Mouse (Mus musculus): ENCODE results near the gene Mllt6. TPM values are rescaled to one million over a fixed set of nuclear protein-coding genes. Genes with fewer than 3 reads are reported as not detected.

The Mllt6 gene
- polyA plus RNA-seq, 1 experiment from 2014 or later = 2.3 TPM

GRCm38 (mm10) chr11:97660734-97661647, 2.2 kb upstream of the Mllt6 start:
- peak overlapping the region; percentile 73 for H3K4me2 ChIP-seq

DNA sequence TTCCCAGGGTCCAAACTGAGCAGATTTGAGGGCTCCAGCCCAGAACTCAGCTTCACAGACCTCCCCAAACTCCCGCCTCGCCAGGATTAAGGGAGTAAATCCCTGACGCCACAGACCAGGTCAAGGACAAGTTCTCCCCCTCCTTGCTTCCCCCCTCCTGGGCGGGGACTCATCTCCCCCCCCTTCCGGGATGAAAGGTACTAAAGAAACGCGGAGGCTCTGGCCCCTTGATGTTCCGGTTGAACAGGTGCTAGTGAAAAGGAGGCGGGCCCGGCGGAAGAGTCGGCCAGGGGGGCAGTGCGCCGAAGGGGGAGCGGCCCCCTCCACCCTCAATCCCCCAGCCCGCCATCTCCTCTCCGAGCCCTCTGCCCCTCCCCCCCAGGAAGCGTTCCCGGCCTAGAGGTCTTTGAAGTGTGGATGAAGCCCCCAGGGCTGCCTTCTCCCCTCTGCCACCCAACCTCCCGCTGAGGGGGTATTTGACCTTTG, 1.5 kb upstream of the Mllt6 start:
- Histone ChIP-seq H3K4me3 (peak overlapping the region; percentile 82), H3K27me3 (no peaks in the 10 kb centered on the region), H3K9me3 (replicated peaks) (no peaks in the 10 kb centered on the region), H3K27ac (peak overlapping the region; percentile 89), H3K36me3 (peaks cover 14% of the 10 kb centered on the region), H3K4me1 (replicated peaks) (peaks cover 67% of the 10 kb centered on the region), H3K9ac (peak overlapping the region; percentile 86), H3K4me2 (peak overlapping the region; percentile 73)
- ATAC-seq (replicated peaks; ENCODE audit: insufficient number of reproducible peaks, insufficient read depth, low FRiP score, low read depth) = no peak
- 2% methylated on average over 18 of the region's 20 CpGs for WGBS

More at GRCm38 (mm10) chr11:97660734-97661647, 2.2 kb upstream of the Mllt6 start:
- Histone ChIP-seq H3K4me3 (peak overlapping the region; percentile 82), H3K9me3 (replicated peaks) (no peaks in the 10 kb centered on the region), H3K27ac (peak overlapping the region; percentile 89), H3K27me3 (no peaks in the 10 kb centered on the region), H3K36me3 (peaks cover 7% of the 10 kb centered on the region), H3K4me1 (replicated peaks) (peaks cover 68% of the 10 kb centered on the region), H3K9ac (peak overlapping the region; percentile 93)
- no peak for ATAC-seq (replicated peaks; ENCODE audit: insufficient number of reproducible peaks, insufficient read depth, low FRiP score, low read depth)
- 9% methylated on average over 27 of the region's 27 CpGs for WGBS

DNA sequence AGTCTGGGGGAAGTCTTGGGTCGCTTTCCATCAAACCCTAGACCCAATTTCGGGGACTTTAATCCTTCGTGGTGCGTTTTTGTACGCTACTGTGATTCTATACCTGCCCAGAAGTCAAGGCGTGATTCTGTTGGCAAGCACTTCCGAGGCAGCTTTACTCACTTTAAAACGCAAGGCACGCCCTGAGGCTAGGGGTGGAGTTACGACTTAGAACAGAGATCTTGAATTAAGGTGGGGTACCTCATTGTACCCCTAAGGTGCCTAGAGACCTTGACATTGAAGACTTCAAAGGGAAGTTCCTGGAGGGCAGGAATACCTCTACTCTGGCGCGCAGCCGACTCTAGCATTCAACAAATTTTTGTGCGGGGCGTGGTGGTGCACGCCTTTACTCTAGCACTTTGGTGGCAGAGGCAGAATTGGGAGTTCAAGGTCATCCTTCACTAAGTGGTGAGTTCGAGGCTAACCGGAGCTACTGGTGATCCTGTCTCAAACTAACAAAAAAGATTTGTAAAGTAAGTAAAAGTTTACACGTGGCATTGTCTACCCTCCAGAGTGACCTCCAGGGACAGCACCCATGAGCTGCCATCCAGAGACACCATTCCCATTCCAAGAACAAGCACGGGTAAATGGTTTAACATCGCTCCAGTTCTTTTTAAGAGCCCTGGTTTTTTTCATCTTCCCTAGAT, 864 bp upstream of the Mllt6 start:
- H3K27ac ChIP-seq = peak overlapping the region; percentile 89
- H3K4me1 ChIP-seq (replicated peaks) = peaks cover 60% of the 10 kb centered on the region
- 2% methylated on average over 21 of the region's 21 CpGs for whole genome bisulfite sequencing
- peak overlapping the region; percentile 73 for H3K4me2 ChIP-seq
- peaks cover 20% of the 10 kb centered on the region for H3K36me3 ChIP-seq
- peak overlapping the region; percentile 86 for H3K9ac ChIP-seq
- ATAC-seq (replicated peaks; ENCODE audit: insufficient number of reproducible peaks, insufficient read depth, low FRiP score, low read depth) = no peak
- H3K27me3 ChIP-seq = no peaks in the 10 kb centered on the region
- H3K4me3 ChIP-seq = peak overlapping the region; percentile 82
- H3K9me3 ChIP-seq (replicated peaks) = no peaks in the 10 kb centered on the region

GRCm38 (mm10) chr11:97663528-97664338, 519 bp downstream of the Mllt6 start:
- Histone ChIP-seq H3K4me3 (peak overlapping the region; percentile 82), H3K4me2 (peak overlapping the region; percentile 73), H3K9me3 (replicated peaks) (no peaks in the 10 kb centered on the region), H3K36me3 (peaks cover 31% of the 10 kb centered on the region), H3K27ac (peak overlapping the region; percentile 89), H3K4me1 (replicated peaks) (peaks cover 61% of the 10 kb centered on the region), H3K9ac (peak overlapping the region; percentile 86), H3K27me3 (no peaks in the 10 kb centered on the region)
- ATAC-seq (replicated peaks; ENCODE audit: insufficient number of reproducible peaks, insufficient read depth, low FRiP score, low read depth) = peak; percentile 25; the same call in 1 of the 2 replicates
- WGBS = under 1% methylated on average over 40 of the region's 57 CpGs

DNA sequence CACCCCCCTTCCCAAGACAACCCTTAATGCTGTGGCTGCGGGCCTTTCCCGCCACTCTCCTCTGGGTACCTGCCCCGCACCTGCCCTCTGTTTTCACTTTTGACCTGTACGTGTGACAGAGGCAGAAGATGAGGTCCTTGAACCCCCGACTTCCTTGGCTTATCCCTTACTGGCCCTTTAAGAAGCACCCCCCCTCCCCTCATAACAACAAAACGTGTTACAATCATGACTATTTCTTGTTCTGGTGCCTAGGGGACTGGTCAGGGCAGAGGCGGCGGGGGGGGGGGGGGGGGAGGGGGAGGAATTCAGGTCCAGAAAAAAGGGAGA, 1.1 kb downstream of the Mllt6 start:
- no peaks in the 10 kb centered on the region for H3K9me3 ChIP-seq (replicated peaks)
- WGBS = 0% methylated on average over 6 of the region's 8 CpGs
- no peak for ATAC-seq (replicated peaks; ENCODE audit: insufficient number of reproducible peaks, insufficient read depth, low FRiP score, low read depth)
- peaks cover 34% of the 10 kb centered on the region for H3K36me3 ChIP-seq
- peak overlapping the region; percentile 86 for H3K9ac ChIP-seq
- H3K4me3 ChIP-seq = peak overlapping the region; percentile 82
- H3K4me1 ChIP-seq (replicated peaks) = peaks cover 61% of the 10 kb centered on the region
- no peaks in the 10 kb centered on the region for H3K27me3 ChIP-seq
- peak overlapping the region; percentile 73 for H3K4me2 ChIP-seq
- peak overlapping the region; percentile 89 for H3K27ac ChIP-seq

DNA sequence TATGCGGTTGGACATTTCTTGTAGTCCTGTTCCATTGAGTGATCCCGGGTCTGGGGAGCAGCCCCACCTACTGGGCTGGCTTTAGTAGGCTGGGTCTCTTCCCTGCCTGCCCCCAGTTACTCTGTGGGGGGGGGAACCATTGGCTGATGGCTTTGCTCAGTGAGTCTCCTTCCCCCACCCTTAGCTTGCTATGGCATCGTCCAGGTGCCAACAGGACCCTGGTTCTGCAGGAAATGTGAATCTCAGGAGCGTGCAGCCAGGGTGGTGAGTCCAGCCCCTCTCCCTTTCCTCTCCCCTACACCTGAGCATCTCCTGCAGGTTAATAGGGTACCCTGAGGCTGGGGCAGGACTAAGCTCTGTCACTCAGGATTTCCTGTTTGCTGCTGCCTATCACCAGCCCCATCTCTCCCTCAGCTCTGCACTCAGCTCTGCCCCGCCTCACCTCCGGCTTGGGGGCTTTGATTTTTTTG, 1.6 kb downstream of the Mllt6 start:
- H3K4me1 ChIP-seq (replicated peaks) = peaks cover 61% of the 10 kb centered on the region
- H3K27ac ChIP-seq = peak overlapping the region; percentile 89
- peak overlapping the region; percentile 73 for H3K4me2 ChIP-seq
- H3K9ac ChIP-seq = peak overlapping the region; percentile 86; the same call in 1 of the 2 replicates
- no peak for ATAC-seq (replicated peaks; ENCODE audit: insufficient number of reproducible peaks, insufficient read depth, low FRiP score, low read depth)
- no peaks in the 10 kb centered on the region for H3K27me3 ChIP-seq
- H3K36me3 ChIP-seq = peaks cover 34% of the 10 kb centered on the region
- peak overlapping the region; percentile 82 for H3K4me3 ChIP-seq
- H3K9me3 ChIP-seq (replicated peaks) = no peaks in the 10 kb centered on the region
- 33% methylated on average over 6 of the region's 6 CpGs for WGBS

GRCm38 (mm10) chr11:97665431-97665830, 2.2 kb downstream of the Mllt6 start:
- H3K36me3 ChIP-seq = peaks cover 34% of the 10 kb centered on the region
- no peak overlapping the region for H3K9ac ChIP-seq
- 90% methylated on average over 13 of the region's 13 CpGs for WGBS
- H3K4me2 ChIP-seq = no peak overlapping the region
- H3K27ac ChIP-seq = no peak overlapping the region
- H3K9me3 ChIP-seq (replicated peaks) = no peaks in the 10 kb centered on the region
- H3K4me3 ChIP-seq = no peak overlapping the region; the same call in 1 of the 2 replicates
- H3K27me3 ChIP-seq = no peaks in the 10 kb centered on the region
- no peak for ATAC-seq (replicated peaks; ENCODE audit: insufficient number of reproducible peaks, insufficient read depth, low FRiP score, low read depth)
- H3K4me1 ChIP-seq (replicated peaks) = peaks cover 66% of the 10 kb centered on the region

GRCm38 (mm10) chr11:97666221-97666620, 3.0 kb downstream of the Mllt6 start:
- H3K4me1 ChIP-seq (replicated peaks) = peaks cover 66% of the 10 kb centered on the region
- no peak overlapping the region for H3K9ac ChIP-seq
- WGBS = 90% methylated on average over 7 of the region's 7 CpGs
- no peaks in the 10 kb centered on the region for H3K27me3 ChIP-seq
- no peaks in the 10 kb centered on the region for H3K9me3 ChIP-seq (replicated peaks)
- peaks cover 40% of the 10 kb centered on the region for H3K36me3 ChIP-seq
- no peak overlapping the region for H3K27ac ChIP-seq
- no peak overlapping the region for H3K4me2 ChIP-seq
- H3K4me3 ChIP-seq = no peak overlapping the region
- no peak for ATAC-seq (replicated peaks; ENCODE audit: insufficient number of reproducible peaks, insufficient read depth, low FRiP score, low read depth)

- Histone ChIP-seq H3K27ac (no peak overlapping the region), H3K4me1 (replicated peaks) (peaks cover 61% of the 10 kb centered on the region), H3K9me3 (replicated peaks) (no peaks in the 10 kb centered on the region), H3K27me3 (no peaks in the 10 kb centered on the region), H3K9ac (no peak overlapping the region), H3K36me3 (peaks cover 46% of the 10 kb centered on the region), H3K4me2 (no peak overlapping the region), H3K4me3 (no peak overlapping the region)
- WGBS = 90% methylated on average over 15 of the region's 15 CpGs
- no peak for ATAC-seq (replicated peaks; ENCODE audit: insufficient number of reproducible peaks, insufficient read depth, low FRiP score, low read depth)
Measured at GRCm38 (mm10) chr11:97666794-97667193, 3.6 kb downstream of the Mllt6 start.

- Histone ChIP-seq H3K27ac (no peak overlapping the region), H3K4me3 (no peak overlapping the region), H3K4me2 (no peak overlapping the region), H3K9me3 (replicated peaks) (no peaks in the 10 kb centered on the region), H3K9ac (no peak overlapping the region), H3K4me1 (replicated peaks) (peaks cover 50% of the 10 kb centered on the region), H3K27me3 (no peaks in the 10 kb centered on the region), H3K36me3 (peaks cover 60% of the 10 kb centered on the region)
- 90% methylated on average over 7 of the region's 7 CpGs for WGBS
- no peak for ATAC-seq (replicated peaks; ENCODE audit: insufficient number of reproducible peaks, insufficient read depth, low FRiP score, low read depth)
Measured at GRCm38 (mm10) chr11:97668160-97668559, 4.9 kb downstream of the Mllt6 start.

Measured in heart, embryonic 15.5 days (tissue).